Mouse (Mus musculus) cerebellum, adult 11 months (tissue): ENCODE data around the gene Sapcd1.
A peak's percentile ranks its signal among the peaks of the same experiment; 100 is the strongest.
"Not testable (repeated sequence)": the region's sequence is repeated elsewhere in the genome, so short reads cannot be mapped to it uniquely, and the experiment has no call there.

Source experiments
- DNase-seq: peaks from one replicate; pipeline ENCODE4 v3.0.0; 2022

Sapcd1 gene

GRCm38 (mm10) chr17:35005158-35005557 lies 22.7 kb downstream of the Sapcd1 start:
- DNase-seq: no peak

GRCm38 (mm10) chr17:35004075-35004717 lies 23.6 kb downstream of the Sapcd1 start:
- no peak for DNase-seq

GRCm38 (mm10) chr17:35003022-35003838 lies 24.6 kb downstream of the Sapcd1 start:
- DNase-seq: no peak

GRCm38 (mm10) chr17:35002153-35002865 lies 25.5 kb downstream of the Sapcd1 start:
- no peak for DNase-seq

GRCm38 (mm10) chr17:35001452-35002152 lies 26.2 kb downstream of the Sapcd1 start:
- DNase-seq: no peak

- DNase-seq: peak; percentile 78
These were observed 26.9 kb downstream of the Sapcd1 start, which contains the start of gene Vars for GRCm38 (mm10) chr17:35000717-35001451. Gene Vars (plus strand): TSS chr17:35000987.

- not testable (repeated sequence) for DNase-seq
These were observed 27.7 kb downstream of the Sapcd1 start for GRCm38 (mm10) chr17:34999871-35000716.

- no peak for DNase-seq
These were observed 29.0 kb downstream of the Sapcd1 start for GRCm38 (mm10) chr17:34998526-34999430.

GRCm38 (mm10) chr17:34997142-34997483 lies 30.7 kb downstream of the Sapcd1 start:
- no peak for DNase-seq

GRCm38 (mm10) chr17:34996411-34997141 lies 31.2 kb downstream of the Sapcd1 start:
- no peak for DNase-seq

GRCm38 (mm10) chr17:34995927-34996326 lies 31.9 kb downstream of the Sapcd1 start:
- not testable (repeated sequence) for DNase-seq

GRCm38 (mm10) chr17:34995192-34995591 lies 32.6 kb downstream of the Sapcd1 start:
- DNase-seq: not testable (repeated sequence)

- no peak for DNase-seq
These were observed 33.1 kb downstream of the Sapcd1 start for GRCm38 (mm10) chr17:34994751-34995150.

GRCm38 (mm10) chr17:34984218-34984617 lies 43.6 kb downstream of the Sapcd1 start:
- DNase-seq: no peak

- no peak for DNase-seq
These were observed 45.5 kb downstream of the Sapcd1 start for GRCm38 (mm10) chr17:34982328-34982727.

- peak; percentile 87 for DNase-seq
These were observed 46.1 kb downstream of the Sapcd1 start, which contains the start of gene Lsm2 for GRCm38 (mm10) chr17:34981690-34982180. Gene Lsm2 (plus strand): TSS chr17:34981862.

GRCm38 (mm10) chr17:34980655-34981054 lies 47.2 kb downstream of the Sapcd1 start:
- DNase-seq: no peak

GRCm38 (mm10) chr17:34979631-34980030 lies 48.2 kb downstream of the Sapcd1 start:
- DNase-seq: no peak

- DNase-seq: no peak
These were observed 49.6 kb downstream of the Sapcd1 start for GRCm38 (mm10) chr17:34978239-34978638.
